Mouse (Mus musculus): ENCODE measurements at regions not wholly inside any gene's neighbourhood (a gene's known extent, or its start where the extent isn't known, plus 50 kb on each side); places are given as distances from the start of the nearest gene placed in this dataset.
A peak's percentile ranks its signal among the peaks of the same experiment; 100 is the strongest.

DNA sequence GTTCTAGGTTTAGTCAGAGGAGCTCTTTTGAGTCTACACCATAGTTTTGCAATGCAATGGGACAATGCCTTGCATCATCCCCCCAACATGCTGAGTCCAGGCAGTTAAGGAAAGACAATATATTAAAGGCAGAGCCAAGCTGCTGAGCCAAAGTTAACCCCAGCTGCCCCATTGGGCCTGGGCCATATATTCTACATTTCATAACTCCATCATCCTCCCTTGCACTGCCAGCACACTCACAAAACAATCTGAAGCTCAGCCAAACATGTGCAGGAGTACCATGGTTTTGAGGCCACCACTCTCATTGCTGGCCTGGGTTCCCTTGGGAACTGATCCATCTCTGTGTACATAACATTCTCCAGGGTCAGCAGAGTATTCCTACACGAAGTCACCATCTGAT is 771.4 kb upstream of the Cited2 start:
- H3K4me3 ChIP-seq: no peak overlapping the region
- 63% methylated on average over 1 of the region's 1 CpGs for WGBS
- H3K27ac ChIP-seq: no peak overlapping the region
- H3K9me3 ChIP-seq: no peaks in the 10 kb centered on the region
- no peak overlapping the region for H3K9ac ChIP-seq
- H3K4me2 ChIP-seq: no peak overlapping the region
- no peak for ATAC-seq (ENCODE audit: insufficient number of reproducible peaks, insufficient read depth, low FRiP score, low TSS enrichment, low read depth)
- H3K4me1 ChIP-seq: no peaks in the 10 kb centered on the region
- H3K27me3 ChIP-seq: no peaks in the 10 kb centered on the region
- H3K36me3 ChIP-seq: no peaks in the 10 kb centered on the region

DNA sequence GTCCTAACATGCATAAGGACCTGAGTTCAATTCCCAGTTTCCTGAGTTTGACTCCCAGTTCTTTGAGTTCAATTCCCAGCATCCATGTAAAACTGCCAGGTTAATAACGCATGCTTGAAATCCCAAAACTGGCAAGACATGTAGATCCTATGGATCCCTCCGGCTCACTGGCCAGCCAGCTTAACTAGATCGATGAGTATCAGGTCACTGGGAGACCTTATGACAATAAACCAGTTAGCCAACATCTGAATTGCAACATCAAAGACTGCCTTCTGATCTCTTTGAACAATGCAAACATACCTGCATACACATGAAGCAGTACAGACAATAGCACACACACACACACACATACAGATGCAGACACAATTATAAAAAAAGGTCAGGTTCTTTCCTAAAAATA is 762.0 kb upstream of the Cited2 start:
- Histone ChIP-seq H3K4me3 (no peak overlapping the region), H3K27me3 (no peaks in the 10 kb centered on the region), H3K9me3 (no peaks in the 10 kb centered on the region), H3K27ac (no peak overlapping the region), H3K4me2 (no peak overlapping the region), H3K9ac (no peak overlapping the region), H3K36me3 (no peaks in the 10 kb centered on the region), H3K4me1 (peaks cover 4% of the 10 kb centered on the region; the same call in 1 of the 2 replicates)
- no peak for ATAC-seq (ENCODE audit: insufficient number of reproducible peaks, insufficient read depth, low FRiP score, low TSS enrichment, low read depth)
- 88% methylated on average over 3 of the region's 3 CpGs for WGBS

DNA sequence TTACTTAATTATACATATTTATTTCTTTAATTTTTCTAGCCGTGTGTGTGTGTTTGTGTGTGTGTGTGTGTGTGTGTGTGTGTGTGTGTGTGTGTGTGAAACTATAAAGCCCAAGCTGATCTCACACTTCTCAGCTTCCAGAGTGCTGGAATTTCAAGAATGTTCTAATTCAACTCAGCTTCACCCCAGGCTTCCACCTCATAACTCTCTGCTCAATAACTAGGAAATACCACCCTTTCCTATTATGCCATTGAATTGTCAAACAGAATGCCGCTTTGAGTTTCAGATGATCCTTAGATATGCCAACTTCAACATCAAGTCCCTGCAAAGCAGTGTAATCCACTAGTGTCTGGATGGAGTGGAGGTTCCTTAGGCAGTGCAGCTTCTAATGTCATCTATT is 760.6 kb upstream of the Cited2 start:
- 49% methylated on average over 2 of the region's 2 CpGs for WGBS
- ATAC-seq (ENCODE audit: insufficient number of reproducible peaks, insufficient read depth, low FRiP score, low TSS enrichment, low read depth): no peak
- H3K27me3 ChIP-seq: no peaks in the 10 kb centered on the region

DNA sequence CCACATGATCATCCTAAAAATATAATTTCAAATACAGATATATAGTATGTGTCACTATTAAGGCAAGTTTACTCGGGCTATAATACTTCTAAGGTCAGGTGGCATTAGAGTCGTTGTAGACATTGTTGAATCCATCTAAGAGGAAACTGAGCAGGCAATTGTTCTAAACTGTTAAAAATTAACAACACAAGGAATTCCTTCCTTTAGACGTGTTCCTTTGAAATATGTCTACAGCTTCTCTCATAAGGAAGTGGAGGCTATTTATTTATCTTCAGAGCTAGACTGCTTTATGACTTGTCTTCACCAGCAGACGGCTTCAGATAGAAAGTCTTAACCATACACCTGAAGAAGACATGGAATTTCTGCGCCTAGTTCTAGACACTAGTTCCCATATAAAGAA is 744.2 kb upstream of the Cited2 start:
- Histone ChIP-seq H3K9me3 (no peaks in the 10 kb centered on the region), H3K4me3 (no peak overlapping the region), H3K36me3 (no peaks in the 10 kb centered on the region), H3K4me2 (no peak overlapping the region), H3K4me1 (no peaks in the 10 kb centered on the region), H3K27ac (no peak overlapping the region), H3K27me3 (no peaks in the 10 kb centered on the region), H3K9ac (no peak overlapping the region)
- 92% methylated on average over 5 of the region's 5 CpGs for WGBS
- ATAC-seq (ENCODE audit: insufficient number of reproducible peaks, insufficient read depth, low FRiP score, low TSS enrichment, low read depth): no peak

More for the DNA sequence above, 760.6 kb upstream of the Cited2 start:
- Histone ChIP-seq H3K4me1 (peaks cover under 1% of the 10 kb centered on the region; the same call in 1 of the 2 replicates), H3K9me3 (no peaks in the 10 kb centered on the region), H3K4me2 (no peak overlapping the region), H3K4me3 (no peak overlapping the region), H3K27ac (no peak overlapping the region), H3K9ac (no peak overlapping the region), H3K36me3 (no peaks in the 10 kb centered on the region)

DNA sequence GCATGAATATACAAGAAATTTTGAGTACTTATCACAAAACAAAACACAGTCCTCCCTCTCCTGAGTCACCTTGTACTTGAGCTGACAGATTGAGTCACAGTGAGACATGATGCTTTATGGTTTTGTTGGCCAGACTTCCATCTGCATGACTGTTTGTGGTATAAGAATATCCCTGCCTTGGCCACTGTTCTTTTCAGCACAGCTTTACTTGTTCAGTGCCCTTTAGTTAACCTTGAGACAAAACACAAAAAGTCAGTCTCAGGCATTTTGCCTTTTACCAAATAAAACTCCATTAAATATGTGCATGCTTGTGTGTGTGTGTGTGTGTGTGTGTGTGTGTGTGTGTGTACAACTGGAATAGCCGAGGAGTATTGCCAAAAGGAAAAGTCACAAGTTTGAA is 732.8 kb upstream of the Cited2 start:
- no peaks in the 10 kb centered on the region for H3K36me3 ChIP-seq
- no peaks in the 10 kb centered on the region for H3K27me3 ChIP-seq
- H3K9ac ChIP-seq: no peak overlapping the region
- H3K9me3 ChIP-seq: no peaks in the 10 kb centered on the region
- ATAC-seq (ENCODE audit: insufficient number of reproducible peaks, insufficient read depth, low FRiP score, low TSS enrichment, low read depth): no peak
- no peak overlapping the region for H3K4me2 ChIP-seq
- WGBS: 59% methylated on average over 1 of the region's 1 CpGs
- H3K4me3 ChIP-seq: no peak overlapping the region
- H3K4me1 ChIP-seq: peaks cover 10% of the 10 kb centered on the region
- no peak overlapping the region for H3K27ac ChIP-seq

DNA sequence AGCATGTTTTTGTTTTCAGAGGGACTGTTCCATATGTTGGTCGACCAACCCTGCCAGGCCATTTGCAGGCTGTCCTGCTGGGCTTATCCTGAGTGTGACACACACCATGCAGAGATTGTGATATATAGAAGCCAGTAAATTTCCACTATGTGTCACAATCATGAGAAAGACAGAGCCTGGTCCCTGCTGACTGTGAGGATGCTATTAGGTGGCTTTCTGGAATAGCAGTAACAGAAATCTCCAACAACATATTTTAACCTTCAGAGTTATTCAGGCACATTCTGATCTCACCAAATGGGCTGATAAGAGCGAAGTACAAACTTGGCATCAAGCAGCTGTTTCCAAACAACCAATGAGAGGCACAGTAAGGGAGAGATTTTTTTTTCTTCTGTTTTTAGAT is 729.2 kb upstream of the Cited2 start:
- H3K27ac ChIP-seq: no peak overlapping the region
- H3K9ac ChIP-seq: no peak overlapping the region
- no peaks in the 10 kb centered on the region for H3K9me3 ChIP-seq
- H3K4me1 ChIP-seq: peaks cover 10% of the 10 kb centered on the region
- 69% methylated on average over 2 of the region's 2 CpGs for WGBS
- H3K4me2 ChIP-seq: no peak overlapping the region
- no peaks in the 10 kb centered on the region for H3K27me3 ChIP-seq
- ATAC-seq (ENCODE audit: insufficient number of reproducible peaks, insufficient read depth, low FRiP score, low TSS enrichment, low read depth): no peak
- no peaks in the 10 kb centered on the region for H3K36me3 ChIP-seq
- H3K4me3 ChIP-seq: no peak overlapping the region

DNA sequence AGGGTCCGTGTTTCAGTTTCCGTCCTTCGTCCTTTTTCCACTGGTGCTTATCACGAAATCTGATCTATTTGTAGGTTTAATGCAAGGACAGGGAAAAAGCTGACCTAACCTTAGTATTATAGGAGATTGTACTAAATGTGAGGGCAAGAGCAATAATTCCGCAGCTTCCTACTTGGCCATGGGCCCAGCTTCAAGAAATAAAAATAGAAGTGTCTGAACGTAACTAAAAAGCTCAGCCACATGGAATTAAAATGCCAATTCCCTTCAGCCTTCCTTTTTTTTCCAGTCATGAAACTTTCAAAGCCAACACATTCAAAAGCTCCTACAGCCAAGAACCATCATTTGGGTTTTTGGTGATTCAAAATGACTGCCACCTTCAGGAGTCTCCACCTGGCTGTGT is 728.5 kb upstream of the Cited2 start:
- WGBS: 23% methylated on average over 6 of the region's 6 CpGs
- Histone ChIP-seq H3K4me3 (no peak overlapping the region), H3K4me2 (peak overlapping the region; percentile 34), H3K27ac (no peak overlapping the region), H3K9ac (no peak overlapping the region), H3K4me1 (peaks cover 10% of the 10 kb centered on the region), H3K27me3 (no peaks in the 10 kb centered on the region), H3K36me3 (no peaks in the 10 kb centered on the region), H3K9me3 (no peaks in the 10 kb centered on the region)
- no peak for ATAC-seq (ENCODE audit: insufficient number of reproducible peaks, insufficient read depth, low FRiP score, low TSS enrichment, low read depth)

DNA sequence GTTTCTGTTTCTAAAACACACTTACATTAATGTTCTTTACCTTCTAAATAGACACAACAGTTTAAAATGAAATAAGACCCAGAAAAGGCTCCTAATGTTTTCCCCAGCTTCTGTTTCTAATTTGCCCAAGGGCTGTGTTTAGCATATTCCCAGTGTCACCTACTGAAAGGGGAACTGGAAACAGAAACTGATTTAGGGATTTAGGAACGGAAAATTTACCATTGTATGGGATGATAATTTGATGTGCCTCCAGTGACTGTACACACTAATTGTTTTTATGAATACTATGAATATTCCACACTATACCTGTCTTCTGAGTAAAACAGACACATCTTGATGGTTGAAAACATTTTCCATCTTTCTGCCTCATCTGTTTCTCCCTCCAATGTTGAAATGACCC is 728.0 kb upstream of the Cited2 start:
- Histone ChIP-seq H3K36me3 (no peaks in the 10 kb centered on the region), H3K27me3 (no peaks in the 10 kb centered on the region), H3K4me3 (no peak overlapping the region), H3K4me1 (peaks cover 10% of the 10 kb centered on the region), H3K27ac (no peak overlapping the region), H3K4me2 (peak overlapping the region; percentile 34), H3K9me3 (no peaks in the 10 kb centered on the region), H3K9ac (no peak overlapping the region)
- WGBS: 18% methylated on average over 1 of the region's 1 CpGs
- no peak for ATAC-seq (ENCODE audit: insufficient number of reproducible peaks, insufficient read depth, low FRiP score, low TSS enrichment, low read depth)

DNA sequence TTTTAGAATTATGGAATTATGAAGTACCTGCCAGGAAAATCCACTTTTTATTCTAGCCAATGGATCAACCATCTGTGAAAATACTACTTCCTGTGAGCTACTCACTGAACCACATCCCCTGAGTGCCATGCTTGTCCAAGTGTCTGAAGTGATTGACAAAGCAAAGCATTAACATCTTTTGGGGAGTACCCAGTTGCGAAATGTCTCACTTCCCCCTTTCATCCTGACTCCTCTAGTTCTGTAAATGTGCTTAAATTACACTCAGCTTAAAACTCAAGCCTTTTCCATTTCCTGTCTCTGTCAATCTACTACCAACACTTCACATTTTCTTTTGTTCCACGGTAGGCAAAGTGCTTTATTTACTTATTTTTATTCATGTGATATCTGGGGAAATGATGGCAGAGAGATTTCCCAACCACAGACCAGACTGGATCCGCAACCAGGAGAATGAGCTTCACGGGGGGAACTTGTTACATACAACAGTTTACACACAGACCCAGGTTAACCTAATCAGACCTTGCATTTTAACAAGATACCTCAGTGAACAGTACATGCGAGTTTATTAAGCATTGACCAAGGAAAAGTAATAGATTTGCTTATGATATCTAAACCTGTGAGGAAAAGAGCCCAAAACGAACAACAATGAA is 726.1 kb upstream of the Cited2 start:
- ATAC-seq (ENCODE audit: insufficient number of reproducible peaks, insufficient read depth, low FRiP score, low TSS enrichment, low read depth): no peak
- H3K4me1 ChIP-seq: peaks cover 10% of the 10 kb centered on the region
- no peak overlapping the region for H3K4me3 ChIP-seq
- H3K9ac ChIP-seq: no peak overlapping the region
- 77% methylated on average over 6 of the region's 6 CpGs for WGBS
- no peak overlapping the region for H3K4me2 ChIP-seq
- no peak overlapping the region for H3K27ac ChIP-seq
- H3K27me3 ChIP-seq: no peaks in the 10 kb centered on the region
- no peaks in the 10 kb centered on the region for H3K9me3 ChIP-seq
- no peaks in the 10 kb centered on the region for H3K36me3 ChIP-seq

DNA sequence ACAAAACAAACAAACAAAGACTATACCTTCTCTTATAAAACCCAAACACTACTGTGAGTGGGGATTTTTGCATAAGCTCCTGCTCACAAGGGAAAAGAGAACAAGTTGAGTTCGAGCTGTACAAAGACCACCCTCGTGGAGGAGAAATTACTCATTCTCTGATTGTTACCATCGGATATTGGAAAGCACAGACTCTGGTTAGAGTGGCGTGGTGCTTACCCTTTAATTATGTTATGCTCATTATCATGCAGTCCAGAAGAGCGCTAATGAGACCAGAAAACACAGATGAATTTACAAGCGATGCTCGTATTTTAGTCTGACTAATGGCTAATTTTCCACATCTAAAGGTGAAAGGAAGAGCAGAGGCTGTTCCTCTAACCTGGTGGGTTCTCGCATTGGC is 721.7 kb upstream of the Cited2 start:
- Histone ChIP-seq H3K4me1 (no peaks in the 10 kb centered on the region), H3K4me3 (no peak overlapping the region), H3K27me3 (no peaks in the 10 kb centered on the region), H3K36me3 (no peaks in the 10 kb centered on the region), H3K9me3 (no peaks in the 10 kb centered on the region), H3K27ac (no peak overlapping the region), H3K9ac (no peak overlapping the region), H3K4me2 (no peak overlapping the region)
- 74% methylated on average over 8 of the region's 8 CpGs for WGBS
- ATAC-seq (ENCODE audit: insufficient number of reproducible peaks, insufficient read depth, low FRiP score, low TSS enrichment, low read depth): no peak

DNA sequence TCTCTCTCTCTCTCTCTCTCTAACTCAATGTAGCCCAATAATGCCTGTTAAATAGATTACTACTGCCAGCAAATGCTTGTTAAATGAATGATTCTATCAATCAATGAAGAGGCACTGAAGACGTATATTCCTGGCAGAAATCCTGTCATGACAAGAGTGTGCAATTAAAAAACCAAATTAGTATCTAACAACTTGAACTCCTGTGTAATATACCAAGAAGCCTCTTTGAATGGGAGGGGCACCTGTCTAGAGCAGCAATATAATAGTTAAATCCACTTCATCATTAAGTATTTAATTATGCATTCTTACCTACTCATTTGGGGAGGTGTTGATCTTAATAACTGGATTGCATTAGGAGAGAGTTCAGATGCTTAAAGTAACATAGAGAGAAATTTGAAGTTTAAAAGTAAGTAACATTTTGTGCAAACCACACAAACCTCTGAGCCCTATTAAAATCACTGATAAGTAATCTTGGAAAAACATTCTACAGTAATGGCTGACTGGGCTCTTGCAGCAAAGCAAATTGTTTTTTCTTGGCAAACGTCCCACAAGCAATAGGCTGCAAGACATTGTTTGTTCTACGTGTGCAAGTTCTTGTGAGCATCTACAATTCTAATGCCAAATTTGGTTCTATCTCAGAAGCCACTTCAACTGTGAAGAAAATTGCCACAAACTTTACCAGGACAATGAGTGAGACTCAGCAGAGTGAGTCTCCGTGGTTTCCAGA is 719.7 kb upstream of the Cited2 start:
- Histone ChIP-seq H3K27ac (no peak overlapping the region), H3K9ac (no peak overlapping the region), H3K36me3 (no peaks in the 10 kb centered on the region), H3K27me3 (no peaks in the 10 kb centered on the region), H3K4me2 (no peak overlapping the region), H3K4me3 (no peak overlapping the region), H3K4me1 (no peaks in the 10 kb centered on the region), H3K9me3 (no peaks in the 10 kb centered on the region)
- ATAC-seq (ENCODE audit: insufficient number of reproducible peaks, insufficient read depth, low FRiP score, low TSS enrichment, low read depth): no peak
- WGBS: 59% methylated on average over 4 of the region's 4 CpGs

DNA sequence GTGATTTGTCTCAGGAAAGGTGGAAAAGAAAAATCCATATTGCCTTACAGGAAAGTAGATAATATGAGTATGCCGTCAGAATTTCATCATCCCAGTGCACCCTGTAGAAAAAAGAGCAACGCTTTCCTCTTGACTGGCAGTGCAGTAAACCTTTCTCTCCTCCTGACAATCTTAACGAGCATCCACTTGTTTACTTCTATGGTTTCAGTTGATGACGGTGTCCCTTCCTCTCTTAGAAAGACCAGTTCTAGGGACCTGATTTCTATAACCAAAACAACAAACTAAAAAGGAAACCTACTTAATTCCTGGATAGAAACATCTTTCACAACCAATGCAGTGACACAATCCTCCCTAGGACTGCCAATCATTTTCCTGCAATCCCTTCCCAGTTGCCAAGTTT is 714.3 kb upstream of the Cited2 start:
- no peak overlapping the region for H3K4me2 ChIP-seq
- ATAC-seq (ENCODE audit: insufficient number of reproducible peaks, insufficient read depth, low FRiP score, low TSS enrichment, low read depth): no peak
- no peak overlapping the region for H3K27ac ChIP-seq
- H3K9ac ChIP-seq: no peak overlapping the region
- H3K4me1 ChIP-seq: no peaks in the 10 kb centered on the region
- H3K27me3 ChIP-seq: no peaks in the 10 kb centered on the region
- no peaks in the 10 kb centered on the region for H3K9me3 ChIP-seq
- WGBS: 73% methylated on average over 4 of the region's 4 CpGs
- no peaks in the 10 kb centered on the region for H3K36me3 ChIP-seq
- H3K4me3 ChIP-seq: no peak overlapping the region

Data from embryonic facial prominence, embryonic 13.5 days (tissue).